Mouse (Mus musculus) NIH3T3 (cell line): ENCODE data around the gene Ythdf1.

Experiments
- DNase-seq: peaks from one replicate; pipeline ENCODE4 v3.0.0-alpha.2; 2012; ENCODE audit warnings: low read depth

The Ythdf1 gene

GRCm38 (mm10) chr2:180920810-180921400 lies at the start of gene Ythdf1:
Gene Ythdf1 (minus strand): TSS chr2:180920949.
- DNase-seq = peak; percentile 98

- peak; percentile 98 for DNase-seq
These were observed 46.4 kb upstream of the Ythdf1 start, which contains the start of gene Arfgap1 for GRCm38 (mm10) chr2:180967010-180967763. Gene Arfgap1 (plus strand): TSS chr2:180967225.

GRCm38 (mm10) chr2:180966092-180966882 lies 45.5 kb upstream of the Ythdf1 start:
- peak; percentile 52 for DNase-seq

GRCm38 (mm10) chr2:180963956-180964355 lies 43.2 kb upstream of the Ythdf1 start:
- peak; percentile 91 for DNase-seq

GRCm38 (mm10) chr2:180962616-180963308 lies 42.0 kb upstream of the Ythdf1 start:
- peak; percentile 65 for DNase-seq

- DNase-seq = no peak
These were observed 39.4 kb upstream of the Ythdf1 start for GRCm38 (mm10) chr2:180960187-180960586.

- peak; percentile 82 for DNase-seq
These were observed 38.9 kb upstream of the Ythdf1 start for GRCm38 (mm10) chr2:180959605-180960004.

- no peak for DNase-seq
These were observed 33.6 kb upstream of the Ythdf1 start, which contains the start of gene Nkain4 for GRCm38 (mm10) chr2:180954061-180955047. Gene Nkain4 (minus strand): TSS chr2:180954699.

- no peak for DNase-seq
These were observed 32.9 kb upstream of the Ythdf1 start for GRCm38 (mm10) chr2:180953638-180954037.

- no peak for DNase-seq
These were observed 32.0 kb upstream of the Ythdf1 start for GRCm38 (mm10) chr2:180952731-180953171.

GRCm38 (mm10) chr2:180949947-180950346 lies 29.2 kb upstream of the Ythdf1 start:
- no peak for DNase-seq

GRCm38 (mm10) chr2:180941869-180942268 lies 21.1 kb upstream of the Ythdf1 start:
- peak; percentile 66 for DNase-seq

GRCm38 (mm10) chr2:180940187-180940586 lies 19.4 kb upstream of the Ythdf1 start:
- no peak for DNase-seq

- no peak for DNase-seq
These were observed 11.7 kb upstream of the Ythdf1 start for GRCm38 (mm10) chr2:180932418-180932817.

GRCm38 (mm10) chr2:180928723-180929122 lies 8.0 kb upstream of the Ythdf1 start, which contains the start of gene Birc7:
Gene Birc7 (plus strand): TSS chr2:180929023.
- DNase-seq = no peak

- DNase-seq = peak; percentile 89
These were observed 4.4 kb upstream of the Ythdf1 start for GRCm38 (mm10) chr2:180925176-180925575.

- DNase-seq = no peak
These were observed 2.0 kb upstream of the Ythdf1 start for GRCm38 (mm10) chr2:180922739-180923138.

GRCm38 (mm10) chr2:180919913-180920809 lies 588 bp downstream of the Ythdf1 start:
- DNase-seq = peak; percentile 15

- DNase-seq = peak; percentile 37
These were observed 4.8 kb downstream of the Ythdf1 start for GRCm38 (mm10) chr2:180915886-180916433.
